Mouse (Mus musculus) intestine, embryonic 16.5 days (tissue): ENCODE results near the gene Nppb. TPM values are rescaled to one million over a fixed set of nuclear protein-coding genes. Genes with fewer than 3 reads are reported as not detected.

Source experiments
- ATAC-seq: fragments of 200-750 bp; cut with Nextera tagmentation; 2 replicates; pipeline ENCODE4 v1.8.0; 2017; ENCODE audit warnings: moderate TSS enrichment, moderate library complexity
- H3K27ac ChIP-seq: fragments of 300-500 bp; sonication (generic); 2 replicates; pipeline ENCODE4 v1.5.1; 2014; ENCODE audit warnings: mild to moderate bottlenecking, low read length
- H3K27me3 ChIP-seq: fragments of 300-500 bp; sonication (generic); replicated peaks from 2 replicates; pipeline ENCODE4 v1.6.1; 2014; ENCODE audit warnings: low read length, control low read depth, mixed read lengths; ENCODE audit not compliant: control insufficient read depth, insufficient read depth
- H3K36me3 ChIP-seq: fragments of 300-500 bp; sonication (generic); 2 replicates; pipeline ENCODE4 v1.6.1; 2014; ENCODE audit warnings: low read length, control low read depth; ENCODE audit not compliant: control insufficient read depth, insufficient read depth
- H3K4me1 ChIP-seq: fragments of 300-500 bp; sonication (generic); 2 replicates; pipeline ENCODE4 v1.6.1; 2014; ENCODE audit warnings: low read length, control low read depth, mixed read lengths; ENCODE audit not compliant: control insufficient read depth, insufficient read depth
- H3K4me2 ChIP-seq: fragments of 300-500 bp; sonication (generic); 2 replicates; pipeline ENCODE4 v1.6.1; 2014; ENCODE audit warnings: low read depth, low read length, control low read depth
- H3K4me3 ChIP-seq: fragments of 300-500 bp; sonication (generic); 2 replicates; pipeline ENCODE4 v1.5.1; 2014; ENCODE audit warnings: mild to moderate bottlenecking, low read length
- H3K9ac ChIP-seq: fragments of 300-500 bp; sonication (generic); 2 replicates; pipeline ENCODE4 v1.6.1; 2014; ENCODE audit warnings: low read depth, low read length
- H3K9me3 ChIP-seq: fragments of 300-500 bp; sonication (generic); 2 replicates; pipeline ENCODE4 v1.6.1; 2016; ENCODE audit warnings: low read length, control low read depth; ENCODE audit not compliant: control insufficient read depth
- WGBS: fragments of 180-500 bp; shearing (Covaris S2); extraction: QIAGEN DNeasy Blood & Tissue Kit; methylation state at CpG from one replicate; pipeline ENCODE4 v1.1.7; 2014; 5-methylcytosine and 5-hydroxymethylcytosine counted together
- polyA plus RNA-seq: library from polyadenylated mRNA; unstranded; fragments of >200 nt; fragmentation: Nextera tagmentation; extraction: Ambion mirVana; gene quantifications from 2 replicates; pipeline ENCODE4 v1.2.1, GENCODE M21; 2015

The Nppb gene
- not detected in 2 replicates for polyA plus RNA-seq

DNA sequence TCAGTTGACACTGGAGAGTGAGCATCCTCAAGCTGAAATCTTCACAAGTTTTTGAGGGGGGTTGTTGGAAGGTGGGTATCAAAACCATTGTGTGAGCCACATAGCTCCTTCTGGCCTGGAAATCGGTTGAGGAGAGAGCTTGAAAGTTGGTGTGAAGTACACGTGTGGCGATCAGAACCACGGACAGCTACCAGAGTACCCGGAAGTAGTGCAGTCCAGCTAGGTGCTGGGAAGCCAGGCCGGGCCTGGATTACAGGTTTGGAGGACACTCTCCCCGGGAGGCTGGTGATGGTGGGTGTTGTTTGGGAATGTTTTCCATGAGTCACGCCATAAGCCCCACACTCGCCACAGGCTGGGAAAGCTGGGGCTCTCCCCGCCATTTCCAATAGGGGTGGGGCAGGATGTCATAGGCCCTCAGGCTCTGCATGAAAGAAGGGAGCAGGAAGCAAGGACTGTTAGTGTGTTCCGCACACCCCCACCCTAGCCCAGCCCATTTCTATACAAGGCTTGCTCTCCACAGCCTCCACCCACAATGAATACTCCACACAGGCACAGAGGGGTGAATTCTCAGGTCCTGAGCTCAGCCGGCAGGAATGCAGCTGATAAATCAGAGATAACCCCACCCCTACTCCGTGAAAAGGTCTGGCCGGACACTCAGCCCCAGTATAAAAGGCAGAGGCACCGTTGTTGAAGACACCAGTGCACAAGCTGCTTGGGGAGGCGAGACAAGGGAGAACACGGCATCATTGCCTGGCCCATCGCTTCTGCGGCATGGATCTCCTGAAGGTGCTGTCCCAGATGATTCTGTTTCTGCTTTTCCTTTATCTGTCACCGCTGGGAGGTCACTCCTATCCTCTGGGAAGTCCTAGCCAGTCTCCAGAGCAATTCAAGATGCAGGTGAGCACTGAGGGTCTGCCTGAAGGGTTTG is at the start of gene Nppb:
Nppb (plus strand) TSS at position 584 of the 928 bp plus-strand sequence.
- Histone ChIP-seq H3K4me2 (no peak within 1 kb of the TSS), H3K4me1 (no peaks in the 10 kb centered on the region), H3K9me3 (no peaks in the 10 kb centered on the region), H3K9ac (no peak within 1 kb of the TSS), H3K27me3 (no peaks in the 10 kb centered on the region), H3K4me3 (no peak within 1 kb of the TSS), H3K27ac (no peak within 1 kb of the TSS), H3K36me3 (no peaks in the 10 kb centered on the region)
- ATAC-seq = peak; percentile 56
- 26% methylated on average over 20 of the region's 20 CpGs for WGBS

GRCm38 (mm10) chr4:147935904-147936303 is 49.7 kb upstream of the Nppb start:
- Histone ChIP-seq H3K4me2 (peak overlapping the region; percentile 90), H3K4me1 (peaks cover 16% of the 10 kb centered on the region), H3K9me3 (no peaks in the 10 kb centered on the region), H3K4me3 (peak overlapping the region; percentile 80), H3K9ac (peak overlapping the region; percentile 86), H3K27me3 (no peaks in the 10 kb centered on the region), H3K27ac (no peak overlapping the region), H3K36me3 (no peaks in the 10 kb centered on the region)
- 19% methylated on average over 9 of the region's 9 CpGs for WGBS
- ATAC-seq = no peak

DNA sequence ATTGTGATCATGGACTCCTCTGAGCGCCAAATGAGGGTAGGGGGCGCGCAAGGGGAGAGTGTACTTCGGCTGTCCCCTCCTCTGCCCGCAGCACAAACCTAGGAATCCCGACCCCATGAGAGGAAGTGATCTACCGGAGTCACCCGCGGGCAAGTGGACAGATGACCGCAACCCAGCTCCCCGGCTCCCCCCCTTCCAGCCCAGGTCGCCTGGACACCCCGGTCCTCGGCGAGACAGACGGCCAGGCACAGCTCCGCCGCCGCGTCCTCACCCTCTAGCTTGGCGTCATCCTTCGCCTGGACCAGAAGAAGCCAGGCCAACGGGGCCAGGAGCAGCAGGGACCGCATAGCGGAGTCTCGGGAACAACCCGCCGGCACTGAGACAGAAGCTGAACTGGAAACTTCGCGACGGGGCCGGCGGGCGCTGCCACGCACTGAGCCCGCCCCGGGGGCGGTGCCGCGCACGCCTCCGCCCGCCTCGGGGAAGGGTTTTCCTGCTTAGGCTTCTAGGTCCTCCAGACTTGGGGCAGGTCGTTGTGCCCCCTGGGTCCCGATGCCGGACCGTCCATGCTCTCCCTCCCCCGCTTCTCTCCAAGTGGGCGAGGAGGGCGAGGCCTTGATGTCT is 49.1 kb upstream of the Nppb start, which contains the start of gene Plod1:
Plod1 (minus strand) TSS at position 437 of the 624 bp plus-strand sequence.
- ATAC-seq = peak; percentile 72
- H3K36me3 ChIP-seq = no peaks in the 10 kb centered on the region
- under 1% methylated on average over 50 of the region's 51 CpGs for WGBS
- H3K4me1 ChIP-seq = peaks cover 19% of the 10 kb centered on the region
- H3K27ac ChIP-seq = peak within 1 kb of the TSS; percentile 83
- H3K4me3 ChIP-seq = peak within 1 kb of the TSS; percentile 80
- H3K9ac ChIP-seq = peak within 1 kb of the TSS; percentile 86
- no peaks in the 10 kb centered on the region for H3K9me3 ChIP-seq
- H3K27me3 ChIP-seq = no peaks in the 10 kb centered on the region
- peak within 1 kb of the TSS; percentile 90 for H3K4me2 ChIP-seq

DNA sequence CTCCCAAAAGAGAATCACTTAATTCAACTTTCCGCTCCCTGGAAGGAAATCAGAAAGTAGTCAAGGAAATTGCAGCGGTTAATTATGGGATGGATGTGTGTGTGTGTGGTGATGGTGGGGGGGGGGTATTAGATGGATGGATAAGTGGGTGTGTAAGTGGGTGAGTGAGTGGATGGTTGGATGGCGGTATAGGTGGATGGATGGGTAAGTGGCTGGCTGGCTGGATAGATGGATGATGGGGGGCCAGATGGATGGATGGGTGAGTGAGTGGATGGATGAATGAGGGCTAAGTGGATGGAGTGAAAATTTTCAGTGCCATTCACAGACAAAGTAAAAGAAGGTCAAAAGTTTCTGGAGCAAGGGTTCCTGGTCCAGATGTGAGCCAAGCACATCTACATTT is 48.6 kb upstream of the Nppb start:
- ATAC-seq = no peak
- Histone ChIP-seq H3K9ac (peak overlapping the region; percentile 86), H3K4me2 (peak overlapping the region; percentile 90), H3K9me3 (no peaks in the 10 kb centered on the region), H3K27ac (no peak overlapping the region), H3K4me1 (peaks cover 24% of the 10 kb centered on the region), H3K27me3 (no peaks in the 10 kb centered on the region), H3K36me3 (no peaks in the 10 kb centered on the region), H3K4me3 (peak overlapping the region; percentile 80)
- WGBS = 49% methylated on average over 3 of the region's 3 CpGs

DNA sequence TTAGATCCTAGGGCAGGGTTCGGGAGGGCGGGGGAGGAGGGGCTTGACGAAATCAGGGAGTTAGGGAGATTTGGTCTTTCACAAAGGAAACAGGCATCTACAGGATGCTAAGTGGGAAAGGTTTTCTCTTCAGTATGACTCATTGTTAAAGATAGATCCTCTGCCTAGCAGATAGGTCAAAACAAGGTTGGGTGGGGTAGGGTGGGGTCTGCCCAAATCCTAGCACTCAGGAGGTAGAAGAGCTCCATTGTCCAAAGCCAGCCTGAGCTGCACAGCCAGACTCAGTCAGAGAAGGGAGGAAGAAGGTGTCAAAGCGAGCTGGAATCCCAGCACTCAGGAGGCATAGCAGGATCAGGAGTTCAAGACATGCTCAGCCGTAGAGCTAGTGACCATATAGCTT is 48.1 kb upstream of the Nppb start:
- Histone ChIP-seq H3K27me3 (no peaks in the 10 kb centered on the region), H3K9ac (no peak overlapping the region), H3K36me3 (no peaks in the 10 kb centered on the region), H3K27ac (peak overlapping the region; percentile 83), H3K4me3 (no peak overlapping the region), H3K4me2 (no peak overlapping the region), H3K4me1 (peaks cover 29% of the 10 kb centered on the region), H3K9me3 (no peaks in the 10 kb centered on the region)
- 61% methylated on average over 5 of the region's 5 CpGs for WGBS
- no peak for ATAC-seq

DNA sequence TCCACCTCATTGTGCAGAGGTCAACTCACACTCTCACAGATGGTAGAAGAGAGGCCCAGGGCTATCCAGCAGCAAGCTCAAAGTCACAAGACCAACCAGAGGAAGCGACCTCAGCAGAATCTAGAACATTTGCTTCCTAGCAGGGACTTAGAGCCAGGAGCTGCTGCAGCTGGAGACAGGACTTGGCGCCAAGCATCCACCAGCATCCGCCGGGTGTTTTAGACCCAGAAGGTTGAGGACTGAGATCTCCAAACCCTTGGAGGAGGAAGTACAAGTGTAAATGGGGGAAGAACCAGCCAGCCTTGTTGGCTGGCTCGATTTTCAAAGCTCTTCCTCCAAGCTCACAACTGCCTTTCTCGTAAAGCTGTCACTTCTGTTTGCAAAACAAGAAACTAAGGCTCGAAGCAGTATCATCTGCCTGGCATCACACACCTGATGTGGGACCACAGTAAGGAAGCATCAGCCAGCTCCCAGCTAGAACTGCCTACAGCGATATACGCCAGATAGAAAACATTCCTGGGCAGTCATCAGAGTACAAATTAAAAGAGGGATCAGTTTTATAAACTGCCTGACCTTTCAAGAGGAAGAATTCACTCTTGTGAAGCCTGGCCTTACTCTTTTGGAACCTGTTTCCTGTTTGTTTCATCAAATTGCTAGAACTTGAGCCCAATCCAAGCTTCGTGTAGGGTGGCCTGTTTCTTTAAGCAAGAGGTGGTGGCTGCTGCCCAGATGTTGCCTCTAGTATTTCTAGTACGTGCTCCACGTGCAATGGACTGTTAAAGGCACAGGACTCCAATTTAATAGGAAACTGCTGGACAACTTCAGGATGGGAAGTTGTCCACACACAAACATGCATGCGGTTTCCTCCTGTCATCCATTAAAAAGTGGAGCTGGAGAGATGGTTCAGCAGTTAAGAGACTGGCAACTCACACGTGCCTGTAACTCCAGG is 47.2 kb upstream of the Nppb start:
- H3K27ac ChIP-seq = peak overlapping the region; percentile 83
- H3K36me3 ChIP-seq = no peaks in the 10 kb centered on the region
- ATAC-seq = no peak
- 46% methylated on average over 14 of the region's 14 CpGs for WGBS
- H3K4me3 ChIP-seq = no peak overlapping the region
- H3K27me3 ChIP-seq = no peaks in the 10 kb centered on the region
- no peak overlapping the region for H3K9ac ChIP-seq
- no peaks in the 10 kb centered on the region for H3K9me3 ChIP-seq
- no peak overlapping the region for H3K4me2 ChIP-seq
- H3K4me1 ChIP-seq = peaks cover 36% of the 10 kb centered on the region

DNA sequence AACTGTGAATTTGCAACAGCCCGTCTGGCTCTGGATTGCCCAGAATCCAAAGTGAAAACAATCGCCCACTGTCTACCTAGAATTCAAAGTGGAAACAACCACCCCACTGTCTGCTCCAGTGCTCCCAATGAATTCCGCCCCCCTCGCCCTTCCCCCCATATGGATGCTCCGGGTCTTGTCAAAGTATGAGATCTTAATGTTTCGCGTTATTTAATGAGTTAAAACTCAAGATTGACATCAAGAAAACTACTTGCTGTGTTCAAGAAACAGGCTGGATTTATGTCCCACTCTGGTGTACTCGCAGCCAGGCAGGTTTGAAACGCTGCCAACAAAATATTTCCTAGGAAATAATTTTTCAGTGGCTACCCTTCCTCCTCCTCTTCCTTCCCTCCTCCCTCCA is 45.5 kb upstream of the Nppb start:
- peak; percentile 2; the same call in 1 of the 2 replicates for ATAC-seq
- Histone ChIP-seq H3K9me3 (no peaks in the 10 kb centered on the region), H3K9ac (no peak overlapping the region), H3K27me3 (no peaks in the 10 kb centered on the region), H3K4me3 (no peak overlapping the region), H3K27ac (peak overlapping the region; percentile 75), H3K4me2 (no peak overlapping the region; the same call in 1 of the 2 replicates), H3K4me1 (peaks cover 36% of the 10 kb centered on the region), H3K36me3 (peaks cover 9% of the 10 kb centered on the region)
- WGBS = 45% methylated on average over 9 of the region's 9 CpGs

DNA sequence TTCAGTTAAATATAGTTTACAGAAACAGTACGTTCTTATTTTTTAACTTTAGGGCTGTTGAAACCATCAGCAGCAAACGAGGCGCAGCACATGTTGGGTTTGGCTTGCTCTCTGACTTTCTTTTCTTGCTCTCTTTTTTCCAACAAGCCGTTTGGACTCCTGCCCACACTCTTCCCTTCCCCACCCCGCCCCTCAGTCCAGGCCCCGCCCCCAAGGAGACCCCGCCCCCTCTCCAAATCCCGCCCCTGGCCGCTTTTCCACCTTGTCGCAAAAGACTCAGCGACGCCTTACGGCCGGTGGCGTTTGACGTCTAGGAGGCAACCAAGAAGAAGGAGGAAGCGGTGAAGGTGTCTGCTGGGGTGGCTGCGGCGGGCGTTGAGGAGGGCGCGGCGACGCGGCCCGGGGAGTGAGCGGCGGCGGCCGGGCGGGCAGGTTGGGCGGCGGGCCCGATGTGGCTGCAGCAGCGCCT is 45.0 kb upstream of the Nppb start, which contains the start of gene 2510039O18Rik:
2510039O18Rik (plus strand) TSS at position 320 of the 469 bp plus-strand sequence.
- peak; percentile 73 for ATAC-seq
- peak within 1 kb of the TSS; percentile 89 for H3K4me2 ChIP-seq
- no peaks in the 10 kb centered on the region for H3K9me3 ChIP-seq
- peak within 1 kb of the TSS; percentile 79 for H3K27ac ChIP-seq
- H3K9ac ChIP-seq = peak within 1 kb of the TSS; percentile 87
- 1% methylated on average over 31 of the region's 35 CpGs for WGBS
- H3K36me3 ChIP-seq = peaks cover 14% of the 10 kb centered on the region
- H3K4me1 ChIP-seq = peaks cover 36% of the 10 kb centered on the region
- no peaks in the 10 kb centered on the region for H3K27me3 ChIP-seq
- H3K4me3 ChIP-seq = peak within 1 kb of the TSS; percentile 93
